Comparison of ENCODE assay signal across 14 mouse cellular contexts in the genomic region with DNA sequence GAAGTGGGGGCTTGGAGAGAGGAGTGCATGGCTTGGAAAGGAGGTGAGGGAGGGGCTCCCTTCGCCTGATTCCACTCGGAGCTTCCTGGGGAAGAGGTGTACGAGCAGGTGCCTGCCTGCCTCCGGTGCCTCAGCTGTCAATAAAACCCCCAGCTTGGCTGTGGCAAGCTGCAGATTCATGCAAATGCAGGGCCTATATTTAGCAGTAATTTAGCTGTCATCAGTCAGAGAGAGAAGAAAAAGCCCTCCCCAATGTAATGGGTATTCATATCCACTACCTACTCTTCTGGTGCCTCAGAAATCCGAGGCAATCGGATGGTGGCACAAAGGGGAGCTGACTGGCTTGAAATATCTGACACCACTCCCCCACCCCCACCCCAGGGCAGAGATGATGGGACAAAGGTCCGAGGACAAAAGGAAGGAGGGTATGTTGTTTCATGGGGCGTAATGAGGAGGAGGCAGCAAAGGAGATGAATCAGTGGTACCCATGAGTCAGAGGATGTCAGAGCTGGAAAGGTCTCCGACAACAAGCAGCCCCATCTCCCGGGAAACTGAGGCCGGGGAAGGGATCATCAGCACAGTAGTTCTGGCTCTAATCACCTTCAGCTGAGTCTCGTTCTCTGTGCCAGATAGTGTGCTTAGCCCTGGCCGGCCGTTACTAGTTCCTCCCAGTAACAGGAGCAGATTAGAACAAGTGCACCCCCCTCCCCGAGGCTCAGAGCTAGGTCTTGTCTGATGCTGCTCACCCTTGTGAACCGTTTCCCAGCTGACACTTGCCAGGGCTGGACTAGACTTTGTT.
DNase-seq lines count a peak whose midpoint lies in the region; ATAC-seq and TF ChIP-seq lines count a peak whose summit lies in the region.
"Had no signal": no experiment of that assay in that cellular context is flagged by ENCODE, and none has a peak within 500 bp of the region (broad histone marks: within the 10 kb centered on the region; RNA-seq: fewer than 3 reads in every experiment).

No protein-coding gene starts in this region.

- no peak for TF ChIP-seq POLR2A in cortical plate, adult 2 months (IDR thresholded peaks at IDR 0.05; ENCODE audit: extremely low read depth, insufficient read depth, low read length)

- TF ChIP-seq EP300 in lung, postnatal 0 days (IDR thresholded peaks at IDR 0.05): no peak

- ATAC-seq in lung, postnatal 0 days: no peak

- DNase-seq in layer of hippocampus, adult 18-20 months (ENCODE audit: low spot score in 2 of 2): peak; percentile 45 to 68
- no peak for DNase-seq in layer of hippocampus, postnatal 25 days (ENCODE audit: extremely low spot score in 1 of 2, low spot score in 1 of 2)
- peak; percentile 27 to 62 for DNase-seq in frontal cortex, postnatal 14 days (ENCODE audit: low spot score in 2 of 2)
- peak; percentile 66 for DNase-seq in right cerebral cortex, adult 18-20 months
- no peak for DNase-seq in yolk sac, embryonic 10.5 days (ENCODE audit: low spot score)
- DNase-seq in cerebellum, postnatal 4 days (ENCODE audit: low spot score in 2 of 2): no peak
- no peak for DNase-seq in lung, postnatal 0 days (ENCODE audit: low spot score)
- DNase-seq: adrenal gland, postnatal 25 days; heart, postnatal 10 days; kidney, adult 2 months; thymus, postnatal 36 days had no signal

- no peak overlapping the region for H3K4me3 ChIP-seq in cortical plate, adult 2 months (ENCODE audit: insufficient read depth, low read length)
- no peak overlapping the region for H3K4me3 ChIP-seq in lung, postnatal 0 days (ENCODE audit: low read depth, low read length)
- H3K4me3 ChIP-seq: limb, embryonic 13.5 days; lung, embryonic 15.5 days had no signal

- no peak for TF ChIP-seq CTCF in cortical plate, adult 2 months (IDR thresholded peaks at IDR 0.05; ENCODE audit: extremely low read depth, insufficient read depth, low read length)
- TF ChIP-seq CTCF in lung, postnatal 0 days (IDR thresholded peaks at IDR 0.05): no peak

- WGBS in lung, postnatal 0 days: 63% methylated on average over 16 of the region's 16 CpGs

- peaks cover 7% of the 10 kb centered on the region for H3K4me1 ChIP-seq in cortical plate, adult 2 months (ENCODE audit: control insufficient read depth, insufficient read depth, low read length)
- no peaks in the 10 kb centered on the region for H3K4me1 ChIP-seq in lung, postnatal 0 days (ENCODE audit: insufficient read depth, low read depth, low read length)
- H3K4me1 ChIP-seq: limb, embryonic 13.5 days; lung, embryonic 15.5 days had no signal

- no peaks in the 10 kb centered on the region for H3K27me3 ChIP-seq in lung, postnatal 0 days (replicated peaks; ENCODE audit: insufficient read depth, low read length)
- H3K27me3 ChIP-seq: limb, embryonic 13.5 days; lung, embryonic 15.5 days had no signal

- H3K4me2 ChIP-seq in lung, postnatal 0 days (replicated peaks; ENCODE audit: low read depth, low read length): no peak overlapping the region
- H3K4me2 ChIP-seq: limb, embryonic 13.5 days; lung, embryonic 15.5 days had no signal

- H3K27ac ChIP-seq in cortical plate, adult 2 months (ENCODE audit: insufficient read depth, low read length): peak overlapping the region; percentile 20; the same call in 1 of the 2 replicates
- H3K27ac ChIP-seq in lung, postnatal 0 days (ENCODE audit: low read length): no peak overlapping the region
- H3K27ac ChIP-seq: limb, embryonic 13.5 days; lung, embryonic 15.5 days had no signal

- H3K9me3 ChIP-seq in lung, postnatal 0 days (ENCODE audit: low read length): no peaks in the 10 kb centered on the region
- H3K9me3 ChIP-seq: limb, embryonic 13.5 days; lung, embryonic 15.5 days had no signal

- no peaks in the 10 kb centered on the region for H3K36me3 ChIP-seq in lung, postnatal 0 days (ENCODE audit: insufficient read depth, low read length)
- H3K36me3 ChIP-seq: limb, embryonic 13.5 days; lung, embryonic 15.5 days had no signal

- H3K9ac ChIP-seq in lung, postnatal 0 days (replicated peaks; ENCODE audit: low read depth): no peak overlapping the region
- H3K9ac ChIP-seq: limb, embryonic 13.5 days; lung, embryonic 15.5 days had no signal

Comparison
In these comparisons a context has a peak if more than half of its experiments do, and no peak if none do; other contexts are left out.
1. DNase-seq: peak in layer of hippocampus, adult 18-20 months (2 of 2), frontal cortex, postnatal 14 days (2 of 2) and right cerebral cortex, adult 18-20 months (single experiment); none in layer of hippocampus, postnatal 25 days (0 of 2), yolk sac, embryonic 10.5 days (single experiment), cerebellum, postnatal 4 days (0 of 2) and lung, postnatal 0 days (single experiment).